Mouse (Mus musculus): ENCODE data around the gene Cacnb3.
A peak's percentile ranks its signal among the peaks of the same experiment; 100 is the strongest.

DNA sequence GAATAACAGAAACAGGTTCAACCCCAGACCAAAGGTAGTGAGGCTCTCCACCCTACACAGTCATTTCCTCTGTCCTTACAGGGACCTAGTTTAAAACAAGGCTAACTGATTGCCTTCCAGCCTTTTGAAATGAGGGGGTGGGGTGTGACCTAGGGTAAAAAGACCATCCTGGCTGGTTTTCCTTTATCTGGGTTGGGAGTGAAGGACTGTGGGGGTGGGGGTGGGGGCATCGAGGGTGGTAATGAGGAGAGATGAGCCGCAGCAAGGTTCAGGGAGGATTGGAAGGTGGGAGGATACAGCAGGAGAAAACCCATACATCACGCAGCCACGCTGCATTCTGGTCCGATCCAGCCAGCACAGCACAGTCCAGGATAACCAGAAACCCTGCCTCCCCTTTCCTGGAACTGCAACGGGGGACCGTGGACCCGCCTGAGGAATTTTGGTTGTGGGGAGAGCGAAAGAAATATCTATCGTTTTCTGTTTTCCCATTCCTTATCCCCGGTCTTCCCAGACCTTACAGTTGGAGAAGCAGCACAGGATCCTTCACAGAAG, 44.4 kb downstream of the Cacnb3 start:
- TF ChIP-seq CTCF (conservative IDR thresholded peaks at IDR 0.05; ENCODE audit: low read length) (no peak), NANOG (IDR thresholded peaks at IDR 0.05; ENCODE audit: borderline replicate concordance, low read length) (0 out of 2 replicates have a peak, but pooled peaks have one; percentile 16), POU5F1 (IDR thresholded peaks at IDR 0.05; ENCODE audit: borderline replicate concordance, low read length) (no peak)

All from E14TG2a.4 (cell line).